Comparison of ENCODE assay signal across 9 mouse cellular contexts in the genomic region with DNA sequence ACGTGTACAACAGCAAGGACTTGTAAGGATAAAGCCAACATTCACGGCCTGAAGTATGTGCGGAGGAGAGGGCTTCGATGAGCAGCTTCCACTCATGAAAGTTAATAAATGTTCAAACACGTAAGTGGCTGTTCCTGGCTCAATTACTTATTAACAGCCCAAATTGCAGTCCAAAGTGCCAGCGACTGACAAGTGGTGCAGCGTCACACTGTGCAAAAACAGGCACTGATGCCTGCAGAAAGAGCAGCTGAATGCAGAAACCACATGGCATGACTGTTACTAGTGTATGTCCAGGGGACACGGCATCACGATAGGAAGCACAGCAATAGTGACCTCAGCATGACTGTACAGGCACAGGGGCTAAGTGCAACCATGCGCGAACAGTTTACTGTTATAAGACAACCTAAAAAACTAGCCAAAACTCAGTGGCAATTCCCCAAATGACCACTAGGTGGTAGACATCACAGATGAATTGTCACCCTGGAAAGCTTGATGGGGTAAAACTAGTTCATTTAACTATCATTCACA. TPM values are rescaled to one million over a fixed set of nuclear protein-coding genes. Genes with fewer than 3 reads are reported as not detected.
DNase-seq lines count a peak whose midpoint lies in the region; ATAC-seq and TF ChIP-seq lines count a peak whose summit lies in the region.
"Had no signal": no experiment of that assay in that cellular context is flagged by ENCODE, and none has a peak within 500 bp of the region (broad histone marks: within the 10 kb centered on the region; RNA-seq: fewer than 3 reads in every experiment).

No protein-coding gene starts in this region.

- 0 out of 2 replicates have a peak, but pooled peaks cover 2% of the 10 kb centered on the region for H3K4me1 ChIP-seq in E14TG2a.4 (replicated peaks; ENCODE audit: low read depth, low read length)
- no peaks in the 10 kb centered on the region for H3K4me1 ChIP-seq in hindbrain, embryonic 12.5 days
- H3K4me1 ChIP-seq: limb, embryonic 15.5 days had no signal

- no peaks in the 10 kb centered on the region for H3K27me3 ChIP-seq in E14TG2a.4 (ENCODE audit: insufficient read depth, low read length)
- H3K27me3 ChIP-seq in hindbrain, embryonic 12.5 days: no peaks in the 10 kb centered on the region
- H3K27me3 ChIP-seq: limb, embryonic 15.5 days had no signal

- no peak overlapping the region for H3K9ac ChIP-seq in hindbrain, embryonic 12.5 days
- H3K9ac ChIP-seq: limb, embryonic 15.5 days had no signal

- intact Hi-C loops in gastrocnemius, adult 2 months (cut with DNase I): loop anchor here (2.0 kb wide), 2 partner anchors 72 to 320 kb away; no protein-coding TSS in a partner anchor
- intact Hi-C loops in gastrocnemius, postnatal 36 days (cut with DNase I): loop anchor here (2.0 kb wide), 1 partner anchor 72 kb away; no protein-coding TSS in a partner anchor

- peak; percentile 85 for TF ChIP-seq CTCF in gastrocnemius, adult 2 months (IDR thresholded peaks at IDR 0.05)
- peak; percentile 82 for TF ChIP-seq CTCF in E14TG2a.4 (conservative IDR thresholded peaks at IDR 0.05; ENCODE audit: low read length)

- H3K4me2 ChIP-seq in hindbrain, embryonic 12.5 days (replicated peaks): no peak overlapping the region
- H3K4me2 ChIP-seq: limb, embryonic 15.5 days had no signal

- no peaks in the 10 kb centered on the region for H3K9me3 ChIP-seq in E14TG2a.4 (ENCODE audit: low read length)
- no peaks in the 10 kb centered on the region for H3K9me3 ChIP-seq in hindbrain, embryonic 12.5 days (replicated peaks)
- H3K9me3 ChIP-seq: limb, embryonic 15.5 days had no signal

- WGBS in hindbrain, embryonic 12.5 days: 81% methylated on average over 11 of the region's 11 CpGs

- no peak overlapping the region for H3K4me3 ChIP-seq in gastrocnemius, adult 2 months
- H3K4me3 ChIP-seq in E14TG2a.4 (replicated peaks; ENCODE audit: low read length): no peak overlapping the region
- no peak overlapping the region for H3K4me3 ChIP-seq in hindbrain, embryonic 12.5 days
- H3K4me3 ChIP-seq: limb, embryonic 15.5 days had no signal

- H3K36me3 ChIP-seq in E14TG2a.4 (ENCODE audit: insufficient read depth, low read length): peaks cover 58% of the 10 kb centered on the region
- H3K36me3 ChIP-seq in hindbrain, embryonic 12.5 days: peaks cover 30% of the 10 kb centered on the region

- no peak for DNase-seq in gastrocnemius, adult 2 months
- no peak for DNase-seq in gastrocnemius, postnatal 36 days
- peak; percentile 42 to 73 for DNase-seq in cerebellum, postnatal 36 days
- peak; percentile 68 to 71 for DNase-seq in layer of hippocampus, postnatal 10 days (ENCODE audit: low spot score in 2 of 2)
- peak; percentile 39 to 56 for DNase-seq in lung, postnatal 4 days
- DNase-seq in thymus, postnatal 0 days (ENCODE audit: low spot score): peak; percentile 74

- peak; percentile 18; the same call in 1 of the 2 replicates for ATAC-seq in hindbrain, embryonic 12.5 days (ENCODE audit: low FRiP score)

- no peak overlapping the region for H3K27ac ChIP-seq in gastrocnemius, adult 2 months
- H3K27ac ChIP-seq in hindbrain, embryonic 12.5 days: no peak overlapping the region
- H3K27ac ChIP-seq: limb, embryonic 15.5 days had no signal

RNA-seq across cellular contexts. Expression of gene Stard3nl, which starts 31.3 kb away (rescaled TPM):
- total RNA-seq in gastrocnemius, adult 2 months (2021): 1 to 10 TPM; 6.7 to 7.9 TPM
- 1 to 10 TPM; 5.9 to 6.1 TPM for total RNA-seq in gastrocnemius, postnatal 36 days (2021)
- polyA plus RNA-seq in hindbrain, embryonic 12.5 days (2016; fragmentation: Nextera tagmentation; extraction: Ambion mirVana): 143 and 156 TPM in 2 replicates
- 10 to 100 TPM; 77.2 to 90.6 TPM for total RNA-seq in layer of hippocampus, postnatal 10 days (2021)
- polyA plus RNA-seq in thymus, postnatal 0 days (2015; fragmentation: Nextera tagmentation; extraction: Ambion mirVana): 58.6 and 66.6 TPM in 2 replicates

Comparison
In these comparisons a context has a peak if more than half of its experiments do, and no peak if none do; other contexts are left out.
1. DNase-seq: peak in cerebellum, postnatal 36 days (2 of 2), layer of hippocampus, postnatal 10 days (2 of 2), lung, postnatal 4 days (2 of 2) and thymus, postnatal 0 days (single experiment); none in gastrocnemius, adult 2 months (single experiment) and gastrocnemius, postnatal 36 days (0 of 2).
2. RNA of gene Stard3nl, which starts 31.3 kb away (total RNA-seq): 77.2 to 90.6 TPM in layer of hippocampus, postnatal 10 days; 6.7 to 7.9 TPM in gastrocnemius, adult 2 months and 5.9 to 6.1 TPM in gastrocnemius, postnatal 36 days; every median in the first group is over 4 times any median in the second.